Mouse (Mus musculus) heart, postnatal 0 days (tissue): ENCODE measurements around the gene Elmsan1.

Experiments used
- CTCF ChIP-seq: IDR thresholded peaks from 2 replicates; pipeline ENCODE4 v1.5.1; 2016; ENCODE audit warnings: antibody characterized with exemption, control low read depth, low read depth
- EP300 ChIP-seq: IDR thresholded peaks from 2 replicates; pipeline ENCODE4 v1.6.1; 2016; ENCODE audit warnings: antibody characterized with exemption, low read depth

DNA sequence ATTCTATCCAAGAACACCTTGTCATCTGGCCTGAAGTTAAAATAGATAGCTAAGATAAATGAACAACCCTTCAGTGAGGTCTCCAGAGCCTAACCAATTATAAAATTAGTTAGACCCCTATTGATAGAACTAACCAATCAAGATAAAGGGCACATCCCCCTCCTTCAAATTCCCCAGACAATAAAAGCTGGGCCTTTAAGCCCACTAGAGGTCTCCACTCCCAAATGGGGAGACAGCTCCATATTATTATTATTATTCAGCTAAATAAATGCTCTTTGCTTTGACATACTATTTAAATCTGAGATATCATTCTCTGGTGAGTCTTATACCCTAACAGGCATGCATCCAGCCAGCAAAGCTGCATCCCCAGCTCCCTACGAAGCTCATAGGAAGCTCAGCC lies 108.8 kb downstream of the Elmsan1 start:
- TF ChIP-seq CTCF (no peak), EP300 (no peak)
